Mouse (Mus musculus) layer of hippocampus, postnatal 36 days (tissue): ENCODE results near the gene Afdn. TPM values are rescaled to one million over a fixed set of nuclear protein-coding genes. Genes with fewer than 3 reads are reported as not detected.

Experiments
- DNase-seq, 2 experiments: peaks; one replicate each; pipeline ENCODE4 v3.0.0; 2022
- total RNA-seq, 2 experiments: library from RNA; stranded (reverse); gene quantifications; 2 replicates each; pipeline ENCODE4 v1.2.3; 2021

Gene Afdn
- total RNA-seq = 100 to 1,000 TPM; 106 to 112 TPM

DNA sequence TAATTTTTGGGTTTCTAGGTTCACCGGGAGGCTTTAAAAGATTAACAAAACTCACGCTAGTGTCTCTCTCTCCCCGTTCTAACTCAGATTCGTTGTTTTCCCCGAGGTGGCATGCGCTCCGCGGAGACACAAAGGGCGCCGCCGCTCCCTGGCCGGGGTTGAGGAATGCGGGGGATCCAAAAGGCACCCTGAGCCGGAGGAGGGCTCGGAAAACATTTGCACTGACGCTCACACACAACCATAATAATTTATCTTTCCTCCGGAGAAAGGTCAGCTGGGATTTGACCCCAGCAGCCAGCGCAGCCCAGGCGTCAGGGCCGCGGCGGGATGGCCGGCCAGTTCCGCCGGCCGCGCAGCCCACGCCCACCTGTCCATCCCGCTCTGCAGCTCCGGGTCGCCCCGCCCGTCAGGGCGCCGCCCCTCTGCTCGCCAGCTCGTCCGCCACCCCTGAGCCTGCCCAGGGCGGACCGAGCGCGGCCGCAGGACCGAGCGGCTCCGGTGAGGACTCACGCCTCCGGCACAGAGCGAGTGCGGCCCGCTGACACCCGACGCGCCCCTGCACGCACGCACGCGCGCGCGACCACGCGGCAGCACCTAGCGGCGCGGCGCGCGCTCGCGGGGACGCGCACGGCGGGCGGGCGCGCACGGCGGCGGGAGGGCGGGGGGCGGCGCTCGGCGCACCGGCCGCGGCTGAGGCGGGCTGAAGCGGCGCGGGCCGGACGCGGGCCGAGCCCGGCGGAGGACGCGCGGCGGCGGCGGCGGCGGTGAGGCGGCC lies at the start of gene Afdn:
TSS of gene Afdn (plus strand) at position 687 of the 775 bp plus-strand sequence.
- peak; percentile 75 to 76 for DNase-seq

DNA sequence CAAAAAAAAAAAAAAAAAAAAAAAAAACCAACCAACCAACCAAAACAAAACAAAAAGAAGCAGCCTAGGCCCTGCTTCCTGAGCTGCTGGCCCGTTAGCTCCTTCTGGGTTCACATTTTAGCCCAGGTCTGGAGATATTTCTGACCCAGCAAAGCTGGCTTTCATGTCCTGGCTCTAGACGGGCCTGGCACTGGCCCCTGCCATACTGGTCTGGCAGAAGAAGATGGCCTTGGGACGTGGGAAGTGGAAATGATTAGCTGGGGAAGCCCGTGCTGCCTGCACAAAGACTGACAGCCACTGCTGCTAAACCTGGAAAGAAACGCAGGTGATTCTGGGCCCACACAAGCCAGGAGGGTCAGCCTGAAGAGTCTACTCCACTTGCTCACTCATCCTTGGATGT lies 49.2 kb upstream of the Afdn start:
- DNase-seq = no peak

DNA sequence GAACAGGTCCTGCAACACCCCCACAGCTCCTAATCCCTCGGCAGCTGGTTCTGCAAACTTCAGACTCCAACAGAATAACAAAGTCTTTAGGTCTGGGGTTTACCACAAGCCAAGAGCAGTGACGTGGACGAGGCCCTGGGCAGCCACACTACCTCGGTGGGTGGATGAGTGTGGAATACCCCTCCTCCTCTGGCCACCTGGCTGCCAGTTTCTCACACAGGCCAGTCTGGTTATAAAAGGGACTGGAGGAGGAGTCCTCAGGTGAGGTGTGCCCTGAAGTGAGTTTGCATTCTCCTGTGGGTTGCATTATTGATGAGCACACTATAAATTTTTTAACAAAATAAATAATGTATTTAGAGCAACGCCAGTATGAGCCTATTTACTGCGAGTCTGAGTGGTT lies 48.2 kb upstream of the Afdn start:
- DNase-seq = no peak

DNA sequence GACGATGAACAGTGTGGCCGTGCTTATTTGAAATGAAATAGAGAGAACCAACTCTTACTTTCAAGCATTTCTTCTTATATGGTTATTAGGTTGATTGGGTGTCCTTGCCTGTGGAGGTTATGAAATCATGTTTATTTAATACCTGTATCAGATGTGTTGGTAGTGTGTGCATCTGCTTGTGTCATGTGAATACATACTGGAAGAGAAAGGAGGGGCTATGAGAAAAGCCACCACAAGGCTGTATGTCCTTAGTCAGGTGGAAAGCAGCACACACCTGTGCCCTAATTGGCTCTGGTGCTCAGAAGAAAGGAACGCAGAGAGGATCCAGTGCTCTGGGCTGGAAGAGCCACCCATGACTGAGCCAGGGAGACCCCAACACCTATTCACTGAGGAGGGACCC lies 47.8 kb upstream of the Afdn start:
- no peak for DNase-seq

DNA sequence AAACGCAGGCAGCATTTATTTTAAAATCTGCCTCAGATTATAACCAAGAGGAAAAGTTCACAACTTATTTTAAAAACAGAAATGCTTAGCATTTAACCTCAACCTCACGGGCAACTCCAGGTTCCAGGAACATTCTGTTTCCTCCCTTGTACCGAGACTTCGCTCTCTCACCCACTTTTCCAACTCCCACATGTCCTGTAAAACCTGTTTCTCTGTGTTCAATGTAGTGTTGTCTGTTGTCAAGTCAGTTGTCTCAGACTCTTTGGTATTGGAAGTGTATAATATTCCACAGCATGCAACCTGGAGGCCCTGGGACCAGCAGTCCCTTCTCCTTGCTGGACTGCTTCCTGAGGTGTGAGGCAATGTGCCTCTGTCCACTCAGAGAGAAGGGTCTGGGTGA lies 46.2 kb upstream of the Afdn start:
- DNase-seq = no peak

DNA sequence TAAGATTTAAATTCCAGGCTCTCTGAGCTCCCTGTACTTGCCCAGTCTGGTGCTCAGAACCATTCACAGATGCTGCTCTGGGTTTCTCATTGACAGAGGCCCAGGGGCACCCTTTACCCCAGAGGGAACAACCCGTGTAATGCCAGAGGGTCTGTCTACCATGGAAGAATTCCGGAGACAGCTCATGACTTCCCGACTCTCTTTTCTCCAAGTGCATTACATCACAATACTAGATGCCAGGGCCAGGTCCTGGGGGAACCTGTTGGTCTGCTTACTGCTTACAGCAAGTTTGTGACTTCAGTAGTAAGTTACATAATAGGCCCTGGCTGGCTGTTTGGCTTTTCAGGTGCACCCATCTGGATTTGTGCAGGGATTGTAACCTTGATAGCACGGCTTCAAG lies 45.7 kb upstream of the Afdn start:
- no peak for DNase-seq

DNA sequence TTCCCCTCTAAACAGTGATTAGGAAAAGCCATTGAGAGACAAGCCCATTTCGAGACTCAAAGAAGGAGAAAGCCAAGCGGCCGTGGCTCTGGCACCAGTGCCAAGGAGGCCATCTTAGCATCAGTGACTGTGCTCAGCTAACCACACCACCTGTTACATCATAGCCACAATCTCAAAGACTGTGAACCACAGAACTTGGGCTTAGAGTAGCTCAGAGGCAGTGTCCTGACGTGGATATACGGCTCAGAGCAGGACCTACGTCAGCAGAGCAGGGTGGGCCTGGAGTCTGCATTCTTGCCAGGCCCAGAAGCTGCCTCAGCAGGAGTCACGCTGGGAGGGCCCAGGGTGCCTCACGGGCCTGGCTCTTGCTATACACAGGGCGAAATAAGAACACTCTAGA lies 44.8 kb upstream of the Afdn start:
- no peak for DNase-seq

DNA sequence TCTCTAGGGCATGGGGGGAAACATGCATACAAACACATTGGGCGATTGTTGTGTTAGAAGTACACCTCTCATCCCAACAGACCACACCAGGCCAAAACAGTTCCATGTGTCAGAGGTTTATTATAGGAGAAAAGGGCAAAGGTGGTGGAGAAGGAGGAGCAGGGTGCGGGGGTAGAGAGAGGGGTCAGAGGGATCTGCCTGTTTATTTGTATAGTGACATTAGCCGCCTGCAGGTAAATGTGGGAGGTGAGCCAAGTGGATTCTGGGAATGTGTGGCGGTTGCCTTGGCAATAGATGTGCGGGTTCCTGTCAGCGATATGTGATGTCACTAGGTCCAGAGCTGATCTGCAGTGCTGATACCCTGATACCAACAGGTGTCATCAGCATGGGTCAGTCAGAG lies 44.0 kb upstream of the Afdn start:
- DNase-seq = no peak

DNA sequence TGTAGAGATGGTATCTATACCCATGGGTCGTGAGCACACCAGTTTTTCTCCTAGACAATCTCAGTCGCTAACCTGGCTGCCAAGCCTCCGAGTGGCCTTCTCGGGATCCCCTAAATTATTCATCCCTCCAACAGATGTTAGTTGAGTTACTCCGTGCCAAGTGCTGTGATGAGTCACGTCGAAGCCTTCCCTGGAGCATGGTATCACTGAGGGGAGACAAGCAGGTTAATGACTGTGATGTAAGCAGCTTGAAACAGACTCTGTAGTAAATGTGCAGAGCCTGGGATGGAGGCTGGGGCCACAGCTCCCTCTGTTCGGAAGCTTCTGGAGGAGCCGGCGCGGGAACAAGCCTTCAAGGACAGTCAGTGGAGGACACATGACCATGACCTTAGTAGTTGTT lies 42.9 kb upstream of the Afdn start:
- no peak for DNase-seq

DNA sequence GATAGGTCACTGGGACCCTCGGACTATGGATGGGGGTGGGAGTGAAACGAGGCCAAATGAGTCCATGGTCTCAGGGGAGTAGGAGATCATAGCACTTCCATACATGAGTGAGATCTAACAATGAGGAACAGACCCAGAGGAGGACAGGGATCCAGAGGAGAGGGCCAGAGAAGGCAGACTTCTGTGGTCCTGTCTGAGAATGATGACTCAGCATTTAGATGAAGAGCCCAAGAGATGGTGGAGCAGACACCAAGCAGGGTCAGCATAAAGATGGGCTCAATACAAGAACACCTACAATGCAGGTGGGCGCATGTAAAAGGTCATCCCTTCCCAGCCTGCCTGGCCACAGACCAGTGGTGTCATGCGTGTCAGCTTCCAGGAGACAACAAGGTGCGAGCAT lies 40.2 kb upstream of the Afdn start:
- no peak for DNase-seq

DNA sequence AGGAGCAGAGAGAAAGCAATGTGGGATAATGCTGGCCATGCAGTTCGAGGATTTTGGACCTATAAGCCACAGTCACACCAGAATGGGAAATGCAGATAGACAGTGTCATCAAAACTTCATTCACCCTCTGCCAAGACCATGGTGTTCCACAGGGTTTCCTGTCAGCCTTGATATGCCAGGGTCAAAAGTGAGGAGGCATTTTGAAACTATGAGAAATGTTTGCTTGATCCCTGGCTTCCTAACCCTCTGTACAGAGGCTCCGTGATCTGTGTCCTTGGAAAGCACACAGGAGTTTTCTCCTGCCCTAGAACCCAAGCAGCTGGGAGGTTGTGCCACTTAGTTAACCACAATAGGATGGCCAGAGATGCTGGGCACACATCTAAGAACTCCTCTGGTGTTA lies 39.0 kb upstream of the Afdn start:
- no peak for DNase-seq

DNA sequence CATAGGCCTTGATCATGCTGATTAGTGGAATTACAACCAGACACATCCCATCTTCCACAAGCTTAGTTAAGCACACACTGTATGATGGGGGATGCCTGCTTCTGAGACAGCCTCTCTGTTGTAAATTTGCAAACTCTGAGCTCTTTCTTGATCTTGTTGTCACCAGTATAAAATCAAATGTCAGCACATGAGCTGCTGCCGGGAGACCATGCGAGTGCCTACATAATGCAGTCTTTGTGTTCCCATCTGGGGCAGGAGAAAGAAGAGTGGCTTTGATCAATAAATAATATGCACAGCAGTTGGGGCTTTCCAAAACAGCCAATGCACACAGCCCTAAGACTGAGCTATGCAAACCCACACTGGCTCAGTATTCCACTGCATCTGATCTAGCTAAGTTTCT lies 37.9 kb upstream of the Afdn start:
- DNase-seq = no peak

DNA sequence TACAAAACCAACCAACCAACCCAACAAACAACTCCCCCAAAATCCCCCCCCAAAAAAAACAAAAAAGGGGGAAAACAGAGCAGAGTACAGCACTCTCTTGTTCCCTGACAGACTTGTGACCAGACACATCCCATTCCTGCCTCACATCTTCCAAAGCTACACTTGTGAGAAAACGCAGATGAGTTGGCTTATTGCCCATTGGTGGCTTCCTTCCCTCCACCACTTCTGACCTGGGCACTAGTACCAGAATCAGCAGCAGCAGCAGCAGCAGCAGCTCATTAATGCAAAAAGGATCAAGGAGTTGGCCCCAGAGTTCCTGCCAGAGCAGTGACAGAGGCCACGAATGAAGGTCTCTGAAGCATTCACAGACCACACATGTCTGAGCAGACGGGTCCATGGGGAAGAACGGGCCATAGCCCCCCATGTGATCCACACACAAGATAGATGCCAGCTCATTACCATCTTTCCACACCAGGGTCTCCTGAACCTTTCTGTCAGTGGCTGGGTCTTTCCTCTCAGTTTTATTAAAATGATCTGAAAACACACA lies 35.3 kb upstream of the Afdn start:
- no peak for DNase-seq

DNA sequence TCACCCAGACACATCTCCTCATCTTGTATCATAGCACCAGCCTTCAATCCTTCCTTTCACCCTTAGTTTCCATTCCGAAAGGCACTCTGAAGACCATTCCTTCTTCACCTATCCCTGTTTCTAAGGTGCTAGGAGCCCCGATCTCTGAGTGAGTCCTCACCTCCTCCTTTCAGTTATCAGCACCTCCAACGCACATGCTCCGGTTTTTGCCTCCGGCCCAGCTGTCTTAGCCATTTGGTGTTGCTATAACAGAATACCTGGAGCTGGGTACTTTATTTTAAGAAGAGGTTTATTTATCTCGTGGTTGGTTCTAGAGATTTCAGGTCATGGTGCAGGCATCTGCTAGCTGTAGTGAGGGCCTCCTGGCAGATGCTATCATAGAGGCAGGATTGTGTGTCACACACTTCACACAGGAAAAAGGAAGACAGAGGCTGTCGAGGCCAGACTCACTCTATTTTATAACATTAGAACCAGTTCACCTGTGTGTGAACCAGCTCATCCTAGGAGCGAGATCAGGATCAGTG lies 33.4 kb upstream of the Afdn start:
- DNase-seq = no peak

DNA sequence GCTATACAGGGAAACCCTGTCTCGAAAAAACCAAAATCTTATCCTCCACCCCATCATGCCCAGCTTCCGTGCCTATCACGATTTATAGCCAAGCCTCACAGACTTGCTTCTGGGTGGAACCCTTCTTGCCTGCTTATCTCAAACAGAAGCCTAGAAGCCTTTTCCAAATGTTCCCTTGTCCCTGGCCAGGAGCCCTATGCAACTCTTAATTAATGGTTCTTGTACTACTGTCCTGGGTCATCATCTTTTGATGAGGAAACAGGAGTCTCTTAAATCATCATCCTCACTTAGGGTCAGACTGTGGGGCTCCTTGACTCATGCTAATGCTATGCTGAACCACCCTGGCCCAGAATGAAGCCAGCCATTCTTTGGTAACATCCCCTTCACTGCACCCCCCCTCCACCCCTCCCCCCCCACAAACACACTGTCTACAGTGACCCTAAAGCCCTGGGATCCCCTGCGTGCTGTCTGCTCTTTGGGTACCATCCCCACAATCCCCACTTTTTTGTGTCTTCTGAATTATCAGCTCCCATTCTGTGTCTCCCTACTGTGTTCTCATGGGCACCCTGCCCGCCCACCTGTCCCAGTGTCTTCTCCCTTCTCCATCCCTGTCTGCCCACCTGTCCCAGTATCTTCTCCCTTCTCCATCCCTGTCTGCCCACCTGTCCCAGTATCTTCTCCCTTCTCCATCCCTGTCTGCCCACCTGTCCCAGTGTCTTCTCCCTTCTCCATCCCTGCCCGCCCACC lies 29.2 kb upstream of the Afdn start:
- DNase-seq = no peak

DNA sequence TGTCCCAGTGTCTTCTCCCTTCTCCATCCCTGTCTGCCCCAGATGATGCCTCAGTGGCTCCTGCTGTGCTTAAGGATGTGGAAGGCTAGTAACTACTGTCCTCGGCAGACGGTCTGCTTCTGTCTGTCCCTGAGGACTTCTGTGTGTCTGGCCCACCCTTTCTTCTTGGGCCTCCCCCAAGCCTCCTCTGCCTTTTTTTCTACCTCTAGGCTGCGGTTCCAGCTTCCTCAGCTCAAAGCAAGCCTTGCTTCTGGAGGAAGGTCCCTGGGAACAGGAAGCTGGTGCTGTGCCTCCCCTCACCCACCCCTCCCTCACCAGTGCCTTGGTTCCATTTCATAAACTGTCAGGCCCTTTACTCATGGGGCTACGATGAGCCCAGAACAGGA lies 28.6 kb upstream of the Afdn start:
- DNase-seq = no peak

DNA sequence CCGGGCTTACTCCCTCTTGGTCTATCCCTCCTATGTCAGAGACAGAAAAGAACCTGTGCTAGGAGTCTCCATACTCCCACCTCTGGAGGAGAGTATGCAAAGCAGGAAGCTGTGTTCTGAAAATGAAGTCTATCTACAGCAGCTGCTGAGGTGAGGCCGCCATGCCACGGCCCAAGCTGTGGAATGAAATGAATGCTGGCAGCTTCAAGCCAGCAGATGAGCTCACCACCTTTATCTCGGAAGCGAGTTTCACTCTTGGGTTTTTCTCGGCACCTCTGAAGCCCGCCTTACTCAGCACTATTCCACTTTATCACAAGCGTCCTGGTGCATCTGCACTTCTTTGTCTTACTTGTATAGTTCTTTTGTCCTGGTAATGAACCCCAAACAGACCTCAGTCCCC lies 27.7 kb upstream of the Afdn start:
- DNase-seq = no peak

DNA sequence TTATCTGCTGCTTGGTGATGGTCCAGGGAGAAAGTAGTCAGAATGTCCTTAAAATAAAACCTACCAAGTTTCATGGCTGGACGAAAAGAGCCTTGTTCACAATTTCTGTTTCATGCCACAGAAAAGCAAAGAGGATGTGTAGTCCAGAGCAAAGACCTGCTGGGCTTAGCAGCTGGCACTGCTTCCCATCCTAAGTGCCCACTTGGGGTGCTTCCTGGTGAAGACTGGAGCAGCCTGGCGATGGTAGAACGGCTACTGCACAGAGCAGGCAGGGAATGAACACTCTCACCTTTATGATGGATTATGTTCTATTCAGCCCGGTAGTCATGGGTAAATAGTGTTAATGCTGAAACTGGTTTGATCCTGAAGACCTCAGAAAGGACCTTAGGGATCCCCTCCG lies 26.4 kb upstream of the Afdn start:
- no peak for DNase-seq

DNA sequence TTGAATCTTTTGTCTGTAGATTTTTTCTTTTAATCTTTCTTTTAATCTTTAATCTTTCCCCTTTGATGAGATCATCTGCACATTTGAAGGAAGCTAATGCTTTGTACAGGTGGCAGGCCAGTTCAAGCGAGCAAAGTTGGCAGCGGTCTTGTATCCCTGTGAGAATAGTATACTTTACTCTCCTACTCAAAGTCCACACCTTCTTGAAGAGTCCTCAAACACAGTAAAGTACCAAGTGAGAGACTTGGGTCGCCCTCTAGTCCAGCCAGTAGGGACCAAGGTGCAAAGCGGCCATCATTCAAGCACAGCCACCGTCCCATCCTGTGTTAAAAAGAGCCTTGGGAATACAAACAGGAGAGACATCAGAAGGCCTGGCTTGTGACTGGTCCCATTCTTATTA lies 25.3 kb upstream of the Afdn start:
- no peak for DNase-seq

DNA sequence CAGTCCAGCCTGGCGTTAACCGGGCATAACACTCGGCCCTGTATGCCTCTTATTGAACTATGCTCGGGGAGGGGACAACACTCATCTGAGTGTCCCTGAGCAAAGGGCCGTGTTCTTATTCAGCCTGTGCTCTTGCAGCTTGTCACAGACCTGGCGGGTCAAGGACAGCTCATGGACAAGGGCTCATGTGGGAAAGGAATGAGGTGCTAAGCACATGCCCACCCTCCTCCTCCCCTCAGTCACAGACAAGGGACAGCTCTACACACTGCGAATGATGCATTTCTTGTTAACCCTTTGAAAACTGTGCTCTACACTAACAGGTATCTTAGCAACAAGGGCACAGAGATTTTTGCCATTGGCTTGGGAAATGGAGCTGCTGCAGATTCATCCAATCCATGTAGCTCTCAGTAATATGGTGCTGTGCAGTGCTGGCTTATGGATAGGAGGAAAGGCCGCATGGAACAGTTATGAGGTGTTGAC lies 24.5 kb upstream of the Afdn start:
- no peak for DNase-seq

DNA sequence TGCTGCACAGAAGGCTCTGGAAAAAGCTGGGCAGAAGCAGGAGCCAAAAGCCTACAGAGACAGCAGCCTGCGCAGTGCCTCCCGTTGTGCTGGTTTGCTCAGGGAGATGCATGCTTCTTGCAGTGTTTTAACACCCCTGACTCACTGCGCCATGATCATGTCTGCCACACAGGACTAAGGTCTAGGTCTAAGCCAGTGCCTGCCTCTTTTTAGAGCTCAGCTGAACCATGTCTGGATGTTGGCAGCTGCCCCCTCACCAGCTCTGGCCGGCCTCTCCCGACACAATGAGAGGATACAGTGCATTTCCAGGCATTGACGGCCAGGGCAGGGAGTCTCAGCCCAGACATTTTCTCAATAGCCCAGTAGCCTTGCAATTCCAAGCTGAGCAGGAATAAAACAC lies 23.0 kb upstream of the Afdn start:
- DNase-seq = no peak

DNA sequence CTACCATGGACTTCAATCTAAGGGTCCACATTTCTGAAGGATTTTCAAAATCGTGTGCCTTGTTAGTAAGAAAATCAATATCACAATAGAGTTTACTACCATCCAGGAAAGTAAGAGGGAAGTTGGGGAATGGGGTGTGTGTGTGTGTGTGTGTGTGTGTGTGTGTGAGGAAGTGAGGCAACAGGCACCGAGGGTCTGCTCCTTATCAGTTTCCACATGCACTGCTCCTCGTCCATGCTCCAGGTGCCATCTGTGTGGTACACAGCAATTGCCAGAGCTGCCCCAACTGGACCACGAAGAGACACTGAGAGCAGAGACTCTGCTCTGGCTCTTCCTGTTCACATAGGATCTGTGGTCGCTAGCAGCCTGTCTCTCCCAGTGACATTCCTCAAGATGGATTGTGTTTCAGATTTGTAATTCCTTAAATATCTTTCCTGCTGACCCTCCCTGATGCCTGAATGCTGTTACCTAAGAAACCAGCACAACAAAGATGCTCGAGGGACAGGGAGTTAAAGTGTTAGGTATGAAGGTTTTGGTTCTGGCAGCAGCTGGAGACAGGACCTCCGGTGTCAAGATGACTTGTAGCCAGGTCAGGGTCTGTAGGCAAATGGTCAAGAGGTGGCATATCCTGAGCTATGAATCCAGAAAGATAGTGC lies 22.1 kb upstream of the Afdn start:
- no peak for DNase-seq

DNA sequence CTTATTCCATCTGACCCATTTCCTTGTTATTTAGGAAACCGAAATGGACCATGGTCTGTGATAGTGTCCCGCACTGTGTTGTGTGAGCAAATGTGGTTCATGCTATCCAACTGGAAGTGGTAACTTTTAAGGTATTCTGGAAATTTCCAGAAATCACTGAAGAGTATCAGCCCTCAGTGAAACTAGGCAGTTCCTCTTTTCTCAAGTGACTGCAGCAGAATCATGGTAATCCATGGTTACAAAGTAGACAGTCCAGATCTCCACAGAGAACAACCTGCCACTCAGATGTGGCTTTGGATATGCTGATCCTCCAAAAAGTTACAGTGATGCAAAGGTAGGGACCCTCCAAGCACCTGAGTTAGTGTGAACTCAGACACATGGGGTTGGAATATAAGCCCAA lies 21.4 kb upstream of the Afdn start:
- no peak for DNase-seq
